Mouse (Mus musculus) kidney, postnatal 10 days (tissue): ENCODE data around the gene D330045A20Rik.
"Not testable (repeated sequence)": the region's sequence is repeated elsewhere in the genome, so short reads cannot be mapped to it uniquely, and the experiment has no call there.

Experiments
- DNase-seq: peaks from one replicate; pipeline ENCODE4 v3.0.0; 2021; ENCODE audit warnings: mixed read lengths

Gene D330045A20Rik

GRCm38 (mm10) chrX:139583616-139584015, 103.4 kb downstream of the D330045A20Rik start:
- DNase-seq = no peak

- not testable (repeated sequence) for DNase-seq
Measured at GRCm38 (mm10) chrX:139586676-139587075, 106.5 kb downstream of the D330045A20Rik start.

GRCm38 (mm10) chrX:139596404-139596803, 116.2 kb downstream of the D330045A20Rik start:
- no peak for DNase-seq
